Mouse (Mus musculus): ENCODE measurements around the gene Sim2. TPM values are rescaled to one million over a fixed set of nuclear protein-coding genes. Genes with fewer than 3 reads are reported as not detected.

Sim2 gene
- polyA plus RNA-seq (2012; rRNA removed), result 0.05 and 0.30 TPM in 2 replicates

DNA sequence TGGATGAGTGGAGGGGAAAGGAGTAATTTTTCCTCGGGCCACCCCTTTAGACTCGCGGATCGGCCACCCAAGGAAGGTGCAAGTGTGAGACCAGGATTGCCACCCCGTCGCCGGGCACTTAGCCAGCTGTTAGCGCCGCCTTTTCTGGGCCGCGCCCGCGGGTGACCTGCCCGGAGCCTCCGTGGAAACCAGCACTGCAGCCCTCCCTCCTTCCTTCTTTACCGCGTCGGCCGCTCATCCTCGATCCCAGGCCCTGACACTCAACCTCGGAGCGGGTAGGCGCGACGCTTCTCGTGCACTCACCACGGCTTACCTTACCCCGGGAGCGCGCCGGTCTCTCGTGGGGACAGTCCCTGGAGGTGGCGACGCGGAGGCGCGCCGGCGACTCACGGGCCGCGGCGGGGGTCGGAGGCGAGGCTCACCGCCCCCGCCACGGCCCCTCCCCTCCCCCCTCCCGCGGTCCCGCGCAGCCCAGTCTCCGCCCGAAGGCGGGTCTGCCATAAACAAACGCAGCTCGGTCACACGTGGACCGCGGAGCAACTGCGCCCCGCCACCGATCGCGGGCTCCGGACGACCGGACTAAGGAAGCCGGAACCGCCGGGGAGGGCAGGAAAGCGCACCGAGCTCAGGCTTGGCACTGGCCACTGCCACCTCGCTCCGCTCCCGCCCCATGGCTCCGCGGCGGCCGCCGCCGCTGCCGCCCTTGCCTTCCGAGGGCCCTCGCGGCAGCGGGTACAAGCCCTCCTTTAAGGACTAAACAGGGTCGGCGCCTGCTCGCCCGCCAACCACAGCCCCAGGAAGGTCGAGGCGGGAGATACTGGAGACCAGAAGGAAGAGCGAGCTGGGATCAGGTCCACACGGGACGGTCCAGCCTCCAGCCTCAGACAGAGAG lies at the start of gene Sim2:
Gene Sim2 (plus strand): TSS at position 221 of the 892 bp plus-strand sequence.
- no peak within 1 kb of the TSS for H3K4me3 ChIP-seq (replicated peaks; ENCODE audit: insufficient read depth, low read depth, low read length)

GRCm38 (mm10) chr16:94037280-94037679 lies 47.5 kb upstream of the Sim2 start:
- Histone ChIP-seq H3K27me3 (ENCODE audit: control insufficient read depth, insufficient read depth, low read length) (peaks cover 2% of the 10 kb centered on the region; the same call in 1 of the 2 replicates), H3K4me1 (ENCODE audit: control insufficient read depth, insufficient read depth, low read length) (no peaks in the 10 kb centered on the region), H3K4me3 (replicated peaks; ENCODE audit: insufficient read depth, low read depth, low read length) (no peak overlapping the region), H3K27ac (ENCODE audit: insufficient read depth, low read length) (no peak overlapping the region)
- DNase-seq, result no peak
- 93% methylated on average over 7 of the region's 7 CpGs for WGBS
- no peak for TF ChIP-seq POLR2A (IDR thresholded peaks at IDR 0.05; ENCODE audit: borderline replicate concordance, insufficient read depth, low read length)
- TF ChIP-seq CTCF (IDR thresholded peaks at IDR 0.05; ENCODE audit: borderline replicate concordance, insufficient read depth, low read depth, low read length), result no peak

More for the DNA sequence above, at the start of gene Sim2:
- no peak for DNase-seq
- under 1% methylated on average over 95 of the region's 96 CpGs for WGBS
- TF ChIP-seq CTCF (IDR thresholded peaks at IDR 0.05; ENCODE audit: borderline replicate concordance, insufficient read depth, low read depth, low read length) (no peak), POLR2A (IDR thresholded peaks at IDR 0.05; ENCODE audit: borderline replicate concordance, insufficient read depth, low read length) (no peak)
- H3K4me1 ChIP-seq (ENCODE audit: control insufficient read depth, insufficient read depth, low read length), result no peaks in the 10 kb centered on the region
- H3K27me3 ChIP-seq (ENCODE audit: control insufficient read depth, insufficient read depth, low read length), result peaks cover 23% of the 10 kb centered on the region; the same call in 1 of the 2 replicates
- no peak within 1 kb of the TSS for H3K27ac ChIP-seq (ENCODE audit: insufficient read depth, low read length)

DNA sequence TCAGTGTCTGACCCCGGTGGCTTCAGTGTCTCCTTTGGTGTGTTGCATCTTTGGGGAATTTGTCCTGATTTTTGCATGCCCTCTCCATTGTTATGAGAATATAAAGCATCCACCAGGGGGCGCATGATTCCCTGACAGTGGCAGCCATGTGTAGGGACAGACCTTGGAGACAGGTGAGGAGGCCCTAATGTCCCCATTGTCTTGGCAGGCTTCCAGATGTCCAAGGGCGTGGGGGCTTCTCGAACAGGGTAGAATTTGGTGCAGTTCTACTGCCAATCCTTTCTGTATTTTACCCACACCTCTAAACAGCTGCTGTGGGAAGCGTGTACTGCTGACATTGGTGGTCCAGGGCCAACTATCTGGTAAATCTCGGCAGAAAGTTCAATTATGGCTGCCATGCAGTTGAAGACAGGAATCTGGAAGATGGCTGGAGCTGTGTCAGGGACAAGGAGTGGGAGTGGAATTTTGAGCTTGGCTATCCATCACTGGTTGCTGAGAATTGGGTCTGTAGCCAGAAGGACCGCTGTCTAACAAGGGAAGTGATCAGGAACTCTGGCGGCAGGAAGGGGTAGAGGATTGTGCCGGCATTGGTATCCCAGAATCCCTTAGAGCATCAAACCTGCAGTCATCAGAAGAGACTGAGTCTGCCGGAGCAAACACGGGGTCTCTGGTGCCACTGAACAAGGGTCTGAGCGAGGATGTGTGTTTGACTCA lies 46.3 kb upstream of the Sim2 start:
- DNase-seq, result peak; percentile 53 to 55
- Histone ChIP-seq H3K4me3 (replicated peaks; ENCODE audit: insufficient read depth, low read depth, low read length) (no peak overlapping the region), H3K27ac (ENCODE audit: insufficient read depth, low read length) (no peak overlapping the region), H3K27me3 (ENCODE audit: control insufficient read depth, insufficient read depth, low read length) (peaks cover 2% of the 10 kb centered on the region; the same call in 1 of the 2 replicates), H3K4me1 (ENCODE audit: control insufficient read depth, insufficient read depth, low read length) (no peaks in the 10 kb centered on the region)
- peak; percentile 75 for TF ChIP-seq CTCF (IDR thresholded peaks at IDR 0.05; ENCODE audit: borderline replicate concordance, insufficient read depth, low read depth, low read length)
- no peak for TF ChIP-seq POLR2A (IDR thresholded peaks at IDR 0.05; ENCODE audit: borderline replicate concordance, insufficient read depth, low read length)
- 46% methylated on average over 12 of the region's 12 CpGs for WGBS

- TF ChIP-seq POLR2A (IDR thresholded peaks at IDR 0.05; ENCODE audit: borderline replicate concordance, insufficient read depth, low read length), result no peak
- TF ChIP-seq CTCF (IDR thresholded peaks at IDR 0.05; ENCODE audit: borderline replicate concordance, insufficient read depth, low read depth, low read length), result no peak
- no peak overlapping the region for H3K4me3 ChIP-seq (replicated peaks; ENCODE audit: insufficient read depth, low read depth, low read length)
- no peaks in the 10 kb centered on the region for H3K4me1 ChIP-seq (ENCODE audit: control insufficient read depth, insufficient read depth, low read length)
- 88% methylated on average over 9 of the region's 9 CpGs for WGBS
- DNase-seq, result no peak
- peaks cover 2% of the 10 kb centered on the region; the same call in 1 of the 2 replicates for H3K27me3 ChIP-seq (ENCODE audit: control insufficient read depth, insufficient read depth, low read length)
- H3K27ac ChIP-seq (ENCODE audit: insufficient read depth, low read length), result no peak overlapping the region
Observed at GRCm38 (mm10) chr16:94038986-94039341, 45.8 kb upstream of the Sim2 start.

DNA sequence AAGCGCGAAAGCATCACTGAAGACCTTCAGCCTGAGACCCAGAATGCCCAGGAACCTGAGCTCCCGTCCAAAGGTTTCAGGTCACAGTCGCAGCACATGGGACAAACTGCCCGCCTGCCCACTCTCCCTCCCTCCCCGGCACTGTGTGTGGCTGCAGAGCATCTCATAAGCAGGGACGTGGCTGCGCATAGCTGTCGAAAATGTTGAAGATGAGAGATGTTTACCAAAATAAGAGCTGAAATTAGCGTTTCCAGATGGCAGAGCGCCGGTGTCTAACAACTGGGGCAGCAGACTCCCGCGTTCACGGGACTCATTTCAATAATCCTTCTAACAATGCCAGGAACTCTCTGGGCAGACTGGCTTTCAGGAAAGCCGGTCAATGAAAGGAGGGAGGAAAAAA lies 44.2 kb upstream of the Sim2 start:
- WGBS, result 14% methylated on average over 16 of the region's 16 CpGs
- no peak for TF ChIP-seq POLR2A (IDR thresholded peaks at IDR 0.05; ENCODE audit: borderline replicate concordance, insufficient read depth, low read length)
- TF ChIP-seq CTCF (IDR thresholded peaks at IDR 0.05; ENCODE audit: borderline replicate concordance, insufficient read depth, low read depth, low read length), result no peak
- no peaks in the 10 kb centered on the region for H3K4me1 ChIP-seq (ENCODE audit: control insufficient read depth, insufficient read depth, low read length)
- H3K27ac ChIP-seq (ENCODE audit: insufficient read depth, low read length), result no peak overlapping the region
- no peak for DNase-seq
- H3K27me3 ChIP-seq (ENCODE audit: control insufficient read depth, insufficient read depth, low read length), result peaks cover 2% of the 10 kb centered on the region; the same call in 1 of the 2 replicates
- H3K4me3 ChIP-seq (replicated peaks; ENCODE audit: insufficient read depth, low read depth, low read length), result no peak overlapping the region

- Histone ChIP-seq H3K27ac (ENCODE audit: insufficient read depth, low read length) (no peak overlapping the region), H3K27me3 (ENCODE audit: control insufficient read depth, insufficient read depth, low read length) (peaks cover 2% of the 10 kb centered on the region; the same call in 1 of the 2 replicates), H3K4me3 (replicated peaks; ENCODE audit: insufficient read depth, low read depth, low read length) (no peak overlapping the region), H3K4me1 (ENCODE audit: control insufficient read depth, insufficient read depth, low read length) (no peaks in the 10 kb centered on the region)
- DNase-seq, result no peak
- 23% methylated on average over 18 of the region's 18 CpGs for WGBS
- no peak for TF ChIP-seq POLR2A (IDR thresholded peaks at IDR 0.05; ENCODE audit: borderline replicate concordance, insufficient read depth, low read length)
- no peak for TF ChIP-seq CTCF (IDR thresholded peaks at IDR 0.05; ENCODE audit: borderline replicate concordance, insufficient read depth, low read depth, low read length)
Observed at GRCm38 (mm10) chr16:94041065-94041712, 43.5 kb upstream of the Sim2 start.

DNA sequence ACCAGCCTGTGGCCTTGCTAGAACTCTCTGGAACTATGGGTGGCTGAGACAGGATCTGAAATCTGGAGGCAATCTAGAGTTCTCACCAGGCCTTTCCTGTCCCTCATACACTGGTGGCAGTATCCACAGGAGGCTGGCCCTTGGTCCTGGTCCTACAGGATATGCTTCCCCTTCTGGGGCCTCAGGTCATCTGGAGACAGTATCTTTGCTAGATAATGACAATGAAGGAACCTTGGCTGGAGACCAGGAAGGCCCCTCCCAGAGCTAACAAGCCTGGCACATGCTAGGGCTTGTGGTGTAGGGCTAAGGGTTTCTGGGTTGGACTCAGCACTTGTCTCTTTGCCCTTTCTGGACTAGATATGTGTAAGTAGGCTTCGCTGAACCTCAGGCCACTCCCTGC lies 40.9 kb upstream of the Sim2 start:
- Histone ChIP-seq H3K4me1 (ENCODE audit: control insufficient read depth, insufficient read depth, low read length) (no peaks in the 10 kb centered on the region), H3K27me3 (ENCODE audit: control insufficient read depth, insufficient read depth, low read length) (no peaks in the 10 kb centered on the region; the same call in 1 of the 2 replicates), H3K27ac (ENCODE audit: insufficient read depth, low read length) (no peak overlapping the region), H3K4me3 (replicated peaks; ENCODE audit: insufficient read depth, low read depth, low read length) (no peak overlapping the region)
- TF ChIP-seq POLR2A (IDR thresholded peaks at IDR 0.05; ENCODE audit: borderline replicate concordance, insufficient read depth, low read length), result no peak
- TF ChIP-seq CTCF (IDR thresholded peaks at IDR 0.05; ENCODE audit: borderline replicate concordance, insufficient read depth, low read depth, low read length), result no peak
- no peak for DNase-seq
- 76% methylated on average over 1 of the region's 1 CpGs for WGBS
